Mouse (Mus musculus) neural tube, embryonic 14.5 days (tissue): Measurements from ENCODE around the gene 1700057G04Rik. TPM values are rescaled to one million over a fixed set of nuclear protein-coding genes. Genes with fewer than 3 reads are reported as not detected.

Experiments
- ATAC-seq: fragments of 200-750 bp; cut with Nextera tagmentation; 2 replicates; pipeline ENCODE4 v1.8.0; 2017; ENCODE audit warnings: low read depth, mild to moderate bottlenecking, moderate TSS enrichment, moderate library complexity
- H3K27ac ChIP-seq: fragments of 300-500 bp; sonication (generic); 2 replicates; pipeline ENCODE4 v1.5.1; 2014; ENCODE audit warnings: low read depth, mild to moderate bottlenecking, control low read depth, low read length, moderate library complexity, mixed read lengths
- H3K27me3 ChIP-seq: fragments of 300-500 bp; sonication (generic); 2 replicates; pipeline ENCODE4 v1.6.1; 2014; ENCODE audit warnings: low read length; ENCODE audit not compliant: control insufficient read depth, insufficient read depth
- H3K36me3 ChIP-seq: fragments of 300-500 bp; sonication (generic); 2 replicates; pipeline ENCODE4 v1.6.1; 2014; ENCODE audit warnings: low read length, mixed read lengths; ENCODE audit not compliant: control insufficient read depth, insufficient read depth
- H3K4me1 ChIP-seq: fragments of 300-500 bp; sonication (generic); 2 replicates; pipeline ENCODE4 v1.6.1; 2014; ENCODE audit warnings: low read length; ENCODE audit not compliant: control insufficient read depth, insufficient read depth
- H3K4me2 ChIP-seq: fragments of 300-500 bp; sonication (generic); 2 replicates; pipeline ENCODE4 v1.6.1; 2014; ENCODE audit warnings: mild to moderate bottlenecking, low read depth, low read length, control low read depth
- H3K4me3 ChIP-seq: fragments of 300-500 bp; sonication (generic); 2 replicates; pipeline ENCODE4 v1.5.1; 2014; ENCODE audit warnings: low read depth, low read length, control low read depth, mixed read lengths
- H3K9ac ChIP-seq: fragments of 300-500 bp; sonication (generic); replicated peaks from 2 replicates; pipeline ENCODE4 v1.6.1; 2014; ENCODE audit warnings: low read depth, mild to moderate bottlenecking, control low read depth, low read length, mixed read lengths
- H3K9me3 ChIP-seq: fragments of 300-500 bp; sonication (generic); 2 replicates; pipeline ENCODE4 v1.6.1; 2016; ENCODE audit warnings: low read length; ENCODE audit not compliant: control insufficient read depth
- WGBS: fragments of 180-500 bp; shearing (Covaris S2); extraction: QIAGEN DNeasy Blood & Tissue Kit; methylation state at CpG from one replicate; pipeline ENCODE4 v1.1.7; 2014; 5-methylcytosine and 5-hydroxymethylcytosine counted together
- polyA plus RNA-seq: library from polyadenylated mRNA; unstranded; fragments of >200 nt; fragmentation: Nextera tagmentation; extraction: Ambion mirVana; gene quantifications from 2 replicates; pipeline ENCODE4 v1.2.1, GENCODE M21; 2014

The 1700057G04Rik gene
- polyA plus RNA-seq, 1 experiment from 2014 or later, result not detected

GRCm38 (mm10) chr9:92368920-92369319, 59.7 kb downstream of the 1700057G04Rik start:
- H3K4me1 ChIP-seq, result no peaks in the 10 kb centered on the region
- no peak for ATAC-seq
- no peak overlapping the region for H3K4me3 ChIP-seq
- H3K9ac ChIP-seq, result no peak overlapping the region
- H3K36me3 ChIP-seq, result no peaks in the 10 kb centered on the region
- no peaks in the 10 kb centered on the region for H3K9me3 ChIP-seq
- H3K4me2 ChIP-seq, result no peak overlapping the region
- no peaks in the 10 kb centered on the region for H3K27me3 ChIP-seq
- H3K27ac ChIP-seq, result no peak overlapping the region

- WGBS, result 49% methylated on average over 4 of the region's 4 CpGs
- Histone ChIP-seq H3K9me3 (no peaks in the 10 kb centered on the region), H3K9ac (no peak overlapping the region), H3K4me3 (no peak overlapping the region), H3K4me2 (no peak overlapping the region), H3K27ac (no peak overlapping the region), H3K36me3 (no peaks in the 10 kb centered on the region), H3K27me3 (no peaks in the 10 kb centered on the region), H3K4me1 (0 out of 2 replicates have a peak, but pooled peaks cover 2% of the 10 kb centered on the region)
- ATAC-seq, result no peak
Observed at GRCm38 (mm10) chr9:92373896-92374295, 64.7 kb downstream of the 1700057G04Rik start.

GRCm38 (mm10) chr9:92374705-92375199, 65.6 kb downstream of the 1700057G04Rik start:
- H3K4me3 ChIP-seq, result no peak overlapping the region
- H3K27me3 ChIP-seq, result no peaks in the 10 kb centered on the region
- no peaks in the 10 kb centered on the region for H3K36me3 ChIP-seq
- WGBS, result 50% methylated on average over 7 of the region's 7 CpGs
- H3K4me1 ChIP-seq, result 0 out of 2 replicates have a peak, but pooled peaks cover 2% of the 10 kb centered on the region
- peak; percentile 91 for ATAC-seq
- H3K9me3 ChIP-seq, result no peaks in the 10 kb centered on the region
- H3K27ac ChIP-seq, result no peak overlapping the region
- H3K9ac ChIP-seq, result no peak overlapping the region
- no peak overlapping the region for H3K4me2 ChIP-seq

- Histone ChIP-seq H3K4me3 (no peak overlapping the region), H3K4me1 (0 out of 2 replicates have a peak, but pooled peaks cover 2% of the 10 kb centered on the region), H3K27ac (no peak overlapping the region), H3K27me3 (no peaks in the 10 kb centered on the region), H3K36me3 (no peaks in the 10 kb centered on the region), H3K4me2 (no peak overlapping the region), H3K9me3 (no peaks in the 10 kb centered on the region), H3K9ac (no peak overlapping the region)
- 70% methylated on average over 8 of the region's 8 CpGs for WGBS
- ATAC-seq, result no peak
Observed at GRCm38 (mm10) chr9:92375378-92375777, 66.2 kb downstream of the 1700057G04Rik start.

GRCm38 (mm10) chr9:92377967-92378366, 68.8 kb downstream of the 1700057G04Rik start:
- no peaks in the 10 kb centered on the region for H3K9me3 ChIP-seq
- no peak overlapping the region for H3K9ac ChIP-seq
- H3K27me3 ChIP-seq, result no peaks in the 10 kb centered on the region
- no peak overlapping the region for H3K4me2 ChIP-seq
- 0 out of 2 replicates have a peak, but pooled peaks cover 2% of the 10 kb centered on the region for H3K4me1 ChIP-seq
- WGBS, result 81% methylated on average over 1 of the region's 1 CpGs
- no peak for ATAC-seq
- no peak overlapping the region for H3K27ac ChIP-seq
- H3K4me3 ChIP-seq, result no peak overlapping the region
- H3K36me3 ChIP-seq, result no peaks in the 10 kb centered on the region

GRCm38 (mm10) chr9:92379240-92379639, 70.1 kb downstream of the 1700057G04Rik start:
- Histone ChIP-seq H3K36me3 (no peaks in the 10 kb centered on the region), H3K9me3 (no peaks in the 10 kb centered on the region), H3K4me3 (no peak overlapping the region), H3K27ac (no peak overlapping the region), H3K9ac (no peak overlapping the region), H3K4me1 (0 out of 2 replicates have a peak, but pooled peaks cover 2% of the 10 kb centered on the region), H3K4me2 (no peak overlapping the region), H3K27me3 (no peaks in the 10 kb centered on the region)
- no peak for ATAC-seq
- 85% methylated on average over 5 of the region's 5 CpGs for WGBS

- Histone ChIP-seq H3K4me1 (no peaks in the 10 kb centered on the region), H3K9me3 (no peaks in the 10 kb centered on the region), H3K27ac (no peak overlapping the region), H3K4me3 (no peak overlapping the region), H3K27me3 (no peaks in the 10 kb centered on the region), H3K4me2 (no peak overlapping the region), H3K36me3 (no peaks in the 10 kb centered on the region), H3K9ac (no peak overlapping the region)
- no peak for ATAC-seq
- 80% methylated on average over 3 of the region's 3 CpGs for WGBS
Observed at GRCm38 (mm10) chr9:92383415-92383814, 74.2 kb downstream of the 1700057G04Rik start.

GRCm38 (mm10) chr9:92384401-92384800, 75.2 kb downstream of the 1700057G04Rik start:
- Histone ChIP-seq H3K9me3 (no peaks in the 10 kb centered on the region), H3K9ac (no peak overlapping the region), H3K4me3 (no peak overlapping the region), H3K4me1 (no peaks in the 10 kb centered on the region), H3K27me3 (no peaks in the 10 kb centered on the region), H3K27ac (no peak overlapping the region), H3K36me3 (no peaks in the 10 kb centered on the region), H3K4me2 (no peak overlapping the region)
- WGBS, result 74% methylated on average over 3 of the region's 3 CpGs
- ATAC-seq, result no peak

- 83% methylated on average over 1 of the region's 1 CpGs for WGBS
- H3K4me1 ChIP-seq, result no peaks in the 10 kb centered on the region
- no peak overlapping the region for H3K27ac ChIP-seq
- no peak overlapping the region for H3K9ac ChIP-seq
- no peak overlapping the region for H3K4me3 ChIP-seq
- H3K27me3 ChIP-seq, result no peaks in the 10 kb centered on the region
- no peak overlapping the region for H3K4me2 ChIP-seq
- H3K36me3 ChIP-seq, result no peaks in the 10 kb centered on the region
- no peak for ATAC-seq
- no peaks in the 10 kb centered on the region for H3K9me3 ChIP-seq
Observed at GRCm38 (mm10) chr9:92385831-92386230, 76.7 kb downstream of the 1700057G04Rik start.
